Mouse (Mus musculus) lung, adult 2 months (tissue): Measurements from ENCODE around the gene Crybb1. TPM values are rescaled to one million over a fixed set of nuclear protein-coding genes. Genes with fewer than 3 reads are reported as not detected.

Source experiments
- DNase-seq: peaks from one replicate; pipeline ENCODE4 v3.0.0; 2022
- H3K4me1 ChIP-seq: fragments of 200-500 bp; 2 replicates; pipeline ENCODE4 v1.6.1; 2011; ENCODE audit warnings: low read length; ENCODE audit not compliant: control insufficient read depth, insufficient read depth
- H3K4me3 ChIP-seq: fragments of 200-500 bp; replicated peaks from 2 replicates; pipeline ENCODE3; 2011; ENCODE audit warnings: low read depth, mild to moderate bottlenecking, control low read depth, low read length; ENCODE audit errors: extremely low read depth
- CTCF ChIP-seq: fragments of 200-500 bp; IDR thresholded peaks from 2 replicates; pipeline ENCODE4 v1.5.1; 2011; ENCODE audit warnings: mild to moderate bottlenecking, low read length, control low read depth; ENCODE audit not compliant: insufficient read depth
- POLR2A ChIP-seq: fragments of 200-500 bp; IDR thresholded peaks from 2 replicates; pipeline ENCODE4 v1.6.1; 2011; ENCODE audit warnings: low read depth, mild to moderate bottlenecking, control low read depth, low read length, borderline replicate concordance; ENCODE audit errors: extremely low read depth
- WGBS: fragments of 180-500 bp; shearing (Covaris S2); methylation state at CpG from one replicate; pipeline ENCODE4 v1.1.7; 2018; 5-methylcytosine and 5-hydroxymethylcytosine counted together
- polyA plus RNA-seq: library from polyadenylated mRNA; depleted of rRNA; stranded (reverse); fragments of >200 nt; gene quantifications from 2 replicates; pipeline ENCODE4 v1.2.3, GENCODE M21; 2012

Gene Crybb1
- polyA plus RNA-seq, 1 experiment = 0.14 TPM

DNA sequence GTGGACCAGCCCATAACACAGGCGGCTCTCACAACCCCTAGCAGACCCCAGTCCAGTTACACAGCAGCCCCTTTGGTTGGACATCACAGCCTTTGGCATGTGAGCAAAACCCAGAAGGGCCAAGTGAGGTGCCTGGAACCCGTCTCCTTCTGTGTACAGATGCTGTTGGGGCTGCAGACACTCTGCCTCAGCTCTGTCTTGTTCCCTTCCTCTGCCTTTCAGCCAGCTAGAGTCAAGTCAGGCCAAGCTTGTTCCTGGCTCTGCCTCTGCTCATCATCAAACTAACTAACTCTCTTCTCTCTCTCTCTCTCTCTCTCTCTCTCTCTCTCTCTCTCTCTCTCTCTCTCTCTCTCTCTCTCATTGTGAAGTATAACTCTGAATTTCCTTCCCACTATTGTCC is 19.0 kb upstream of the Crybb1 start:
- WGBS = 78% methylated on average over 2 of the region's 2 CpGs
- H3K4me1 ChIP-seq = no peaks in the 10 kb centered on the region
- no peak for DNase-seq
- H3K4me3 ChIP-seq = no peak overlapping the region
- TF ChIP-seq POLR2A (no peak), CTCF (no peak)

DNA sequence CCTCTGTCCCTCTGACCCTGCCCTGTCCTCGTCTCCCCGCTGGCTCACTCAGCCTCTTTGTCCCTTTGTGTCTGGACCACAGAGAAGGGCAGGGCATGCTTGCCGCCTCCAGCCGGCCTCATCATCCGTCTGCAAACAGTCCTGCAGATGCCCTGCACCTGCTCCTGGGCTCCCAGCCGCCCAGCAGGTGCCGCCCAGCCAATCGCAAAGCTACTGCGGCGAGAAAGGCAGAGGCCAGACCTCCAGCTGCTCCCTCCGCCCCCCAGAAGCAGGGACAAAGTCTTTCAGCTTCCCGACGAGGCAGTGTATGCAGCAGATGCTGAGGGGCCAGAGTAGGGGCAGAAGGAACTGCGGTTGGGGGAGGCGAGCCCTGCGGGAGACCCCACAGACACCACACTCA is 18.2 kb upstream of the Crybb1 start:
- no peak overlapping the region for H3K4me3 ChIP-seq
- 20% methylated on average over 16 of the region's 16 CpGs for WGBS
- no peak for DNase-seq
- TF ChIP-seq POLR2A (no peak), CTCF (no peak)
- H3K4me1 ChIP-seq = no peaks in the 10 kb centered on the region

DNA sequence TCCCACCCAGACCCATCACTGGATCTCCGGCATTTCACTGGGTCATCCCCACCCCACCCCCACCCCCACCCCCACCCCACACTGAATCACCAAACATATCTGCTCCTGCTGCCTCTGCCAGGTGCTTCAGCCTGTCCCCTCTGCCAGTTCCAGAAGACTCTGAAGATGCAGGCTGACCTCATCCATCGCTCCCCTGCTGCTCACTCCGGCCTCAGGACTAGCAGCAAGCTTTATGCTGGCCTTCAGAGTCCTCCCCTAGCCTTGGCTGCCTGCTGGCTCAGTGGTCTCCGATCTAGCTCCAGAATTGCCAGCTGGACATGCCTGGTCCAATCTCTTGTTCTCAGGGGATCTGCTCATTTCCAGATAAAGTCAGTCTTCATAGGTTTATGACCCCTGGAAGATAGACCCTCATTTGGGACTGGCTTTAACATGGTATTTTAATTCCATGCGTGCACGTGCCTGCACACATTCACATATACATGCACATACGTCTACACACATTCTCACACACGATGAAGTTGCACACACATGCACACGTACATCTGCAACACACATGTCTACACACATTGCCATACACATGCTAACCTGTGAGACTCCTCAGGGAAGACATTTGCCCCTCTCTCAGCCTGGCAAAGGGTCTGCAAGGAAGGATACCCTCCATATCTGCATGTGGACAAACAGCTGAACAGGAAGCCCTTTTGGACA is 17.6 kb upstream of the Crybb1 start:
- H3K4me3 ChIP-seq = no peak overlapping the region
- WGBS = 64% methylated on average over 9 of the region's 9 CpGs
- TF ChIP-seq CTCF = no peak
- no peak for TF ChIP-seq POLR2A
- DNase-seq = no peak
- no peaks in the 10 kb centered on the region for H3K4me1 ChIP-seq

DNA sequence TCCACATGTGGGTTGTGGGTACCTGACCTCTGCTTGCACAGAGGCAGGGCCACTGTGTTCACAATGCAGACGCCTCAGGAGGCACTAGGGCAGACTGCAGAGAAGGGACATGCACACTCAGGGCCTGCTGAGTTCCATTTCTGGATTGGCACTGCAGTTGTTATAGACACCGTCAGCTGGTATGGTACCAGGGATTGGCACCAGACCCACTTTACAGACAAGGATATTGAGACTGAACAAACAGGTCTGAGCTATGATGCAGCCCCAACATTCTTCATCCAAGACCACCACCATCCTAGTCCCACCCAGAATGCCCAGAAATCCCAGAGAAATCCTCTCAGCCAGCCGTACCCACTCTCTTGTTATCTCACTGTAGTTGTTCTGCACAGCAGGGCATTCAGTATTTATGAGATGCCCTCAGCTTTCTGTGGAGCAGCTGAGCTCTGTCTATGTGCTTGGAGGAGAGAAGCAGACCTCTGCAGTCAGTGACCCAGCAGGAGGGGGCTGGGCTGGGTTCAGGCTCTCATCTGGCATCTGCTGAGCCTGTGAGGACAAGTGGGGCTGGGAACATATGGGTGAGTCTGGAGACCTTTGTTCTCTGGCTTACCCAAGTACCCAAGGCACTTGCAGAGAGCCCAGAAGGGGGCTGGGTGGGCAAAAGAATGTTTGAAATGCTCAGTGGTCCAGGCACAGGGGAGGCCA is 16.7 kb upstream of the Crybb1 start:
- Histone ChIP-seq H3K4me1 (no peaks in the 10 kb centered on the region), H3K4me3 (no peak overlapping the region)
- TF ChIP-seq POLR2A (no peak), CTCF (no peak)
- no peak for DNase-seq
- WGBS = 70% methylated on average over 3 of the region's 3 CpGs

DNA sequence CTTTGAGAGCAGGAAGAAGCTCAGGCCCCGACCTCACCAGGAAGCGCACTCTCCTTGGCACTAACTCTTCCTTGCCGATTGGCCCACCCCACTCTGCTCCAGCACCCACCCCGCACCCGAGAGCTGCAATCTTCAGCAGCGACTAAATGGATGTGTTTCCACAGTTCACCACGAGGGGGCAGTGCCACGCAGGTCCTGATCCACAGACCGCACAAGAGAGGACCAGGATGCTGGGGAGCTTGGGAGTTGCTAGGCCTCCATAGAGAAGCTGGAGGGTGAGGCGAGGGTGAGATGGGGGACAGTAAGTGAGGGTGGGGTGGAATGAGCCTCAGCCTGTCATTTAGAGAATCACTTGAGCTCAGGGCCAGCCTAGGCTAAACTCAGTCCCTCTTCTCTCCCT is 14.9 kb upstream of the Crybb1 start:
- Histone ChIP-seq H3K4me1 (no peaks in the 10 kb centered on the region), H3K4me3 (no peak overlapping the region)
- DNase-seq = peak; percentile 88
- 3% methylated on average over 10 of the region's 10 CpGs for WGBS
- TF ChIP-seq CTCF = peak; percentile 95
- TF ChIP-seq POLR2A = no peak

DNA sequence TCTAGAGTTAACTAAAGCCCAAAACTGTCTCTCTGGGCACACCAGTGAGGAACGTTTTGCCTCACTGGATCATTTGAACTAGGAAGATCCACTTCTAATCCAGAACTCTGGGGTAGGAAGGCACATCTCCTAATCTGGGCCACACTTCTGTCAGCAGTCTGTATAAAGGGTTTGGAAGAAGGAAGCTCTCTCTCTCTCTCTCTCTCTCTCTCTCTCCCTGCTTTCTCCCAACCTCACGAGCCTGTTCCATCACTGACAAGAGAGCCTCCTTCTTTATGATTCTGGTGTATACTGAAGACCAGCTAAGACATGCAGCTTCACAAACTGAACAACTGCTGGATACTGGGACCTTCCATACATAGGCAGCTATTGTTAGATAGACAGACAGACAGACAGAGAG is 13.8 kb upstream of the Crybb1 start:
- no peak overlapping the region for H3K4me3 ChIP-seq
- no peaks in the 10 kb centered on the region for H3K4me1 ChIP-seq
- TF ChIP-seq POLR2A (no peak), CTCF (no peak)
- no peak for DNase-seq
- 69% methylated on average over 2 of the region's 2 CpGs for WGBS

DNA sequence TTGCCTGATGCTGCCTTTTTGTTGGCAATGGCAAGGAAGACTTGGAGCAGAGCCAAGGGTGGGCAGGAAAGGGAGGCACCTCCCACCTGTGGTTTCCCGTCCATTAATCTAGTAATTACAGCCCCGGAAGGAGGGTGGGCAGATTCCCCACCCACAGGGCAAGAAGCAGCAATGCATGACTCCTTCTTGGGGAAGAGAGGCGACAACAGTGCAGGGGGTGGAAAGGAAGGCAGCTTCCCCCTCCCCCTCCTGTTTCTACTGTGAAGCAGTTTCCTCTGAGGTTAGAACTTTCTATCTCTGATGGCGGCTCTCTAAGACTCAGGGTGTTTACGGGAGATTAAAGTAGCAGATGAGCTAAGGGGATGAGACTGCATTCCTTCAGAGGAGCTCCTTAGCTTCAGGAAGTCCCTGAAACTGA is 13.2 kb upstream of the Crybb1 start:
- TF ChIP-seq CTCF = no peak
- no peak for TF ChIP-seq POLR2A
- no peak for DNase-seq
- Histone ChIP-seq H3K4me1 (no peaks in the 10 kb centered on the region), H3K4me3 (no peak overlapping the region)
- WGBS = 27% methylated on average over 5 of the region's 5 CpGs

DNA sequence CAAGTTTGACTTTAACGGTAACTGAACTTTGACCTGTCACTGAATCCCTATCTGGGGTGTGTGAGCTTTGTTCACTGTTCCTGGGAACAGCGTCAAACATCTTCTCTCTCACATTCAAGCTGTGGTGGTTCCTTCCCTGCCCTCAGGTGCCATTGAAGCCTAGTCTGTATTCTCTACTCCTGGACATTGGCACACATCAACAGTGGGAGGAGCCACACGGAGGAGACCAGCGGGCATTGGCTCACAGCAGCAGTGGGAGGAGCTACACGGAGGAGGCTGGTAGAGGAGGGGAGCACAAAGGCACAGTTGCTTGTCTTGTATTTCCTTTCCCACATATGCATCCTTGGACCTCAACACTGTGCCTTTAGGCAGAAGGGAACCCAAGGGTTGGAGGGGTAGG is 12.6 kb upstream of the Crybb1 start:
- TF ChIP-seq POLR2A (no peak), CTCF (no peak)
- Histone ChIP-seq H3K4me3 (no peak overlapping the region), H3K4me1 (no peaks in the 10 kb centered on the region)
- WGBS = 58% methylated on average over 5 of the region's 5 CpGs
- no peak for DNase-seq

DNA sequence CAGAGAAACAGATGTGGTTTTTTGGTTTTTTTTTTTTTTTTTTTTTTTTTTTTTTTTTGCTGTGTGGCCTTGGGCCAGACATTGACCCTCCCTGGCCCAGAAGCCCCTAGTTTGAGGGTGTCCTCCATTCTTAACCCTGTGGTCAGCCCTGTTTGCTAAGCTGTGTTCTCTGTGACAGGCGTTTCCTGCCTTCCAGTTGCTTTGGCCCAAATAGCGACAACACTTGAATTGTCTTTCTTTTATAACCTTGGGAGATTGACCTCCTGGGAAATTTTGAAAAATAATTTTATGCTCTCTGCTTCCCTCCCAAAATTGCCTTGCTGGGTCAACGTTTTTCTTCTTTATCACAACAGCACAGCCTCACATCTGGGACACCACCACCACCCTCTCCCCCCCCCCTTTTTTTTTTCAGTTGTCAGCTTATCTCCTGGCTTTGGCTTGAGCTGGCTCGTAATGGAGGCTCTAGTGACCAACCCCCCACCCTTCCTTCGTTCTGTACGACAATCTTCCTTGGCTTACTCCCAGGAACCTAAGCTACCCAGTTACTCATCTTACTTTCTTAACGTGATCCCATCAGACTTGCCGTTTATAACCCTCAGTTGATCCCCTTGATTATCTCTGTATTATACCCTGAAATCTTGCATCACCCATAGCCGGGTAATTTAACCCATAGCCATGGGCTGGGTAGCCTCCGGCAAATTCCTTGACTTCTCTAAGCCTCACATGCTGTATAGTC is 11.9 kb upstream of the Crybb1 start:
- no peak overlapping the region for H3K4me3 ChIP-seq
- WGBS = 61% methylated on average over 10 of the region's 10 CpGs
- H3K4me1 ChIP-seq = no peaks in the 10 kb centered on the region
- no peak for DNase-seq
- TF ChIP-seq CTCF (no peak), POLR2A (no peak)
